Mouse (Mus musculus) lung, postnatal 0 days (tissue): ENCODE results near the gene Fkbp14. TPM values are rescaled to one million over a fixed set of nuclear protein-coding genes. Genes with fewer than 3 reads are reported as not detected.

Experiments
- ATAC-seq: fragments of 200-750 bp; cut with Nextera tagmentation; 2 replicates; pipeline ENCODE4 v1.8.0; 2017; ENCODE audit warnings: moderate library complexity
- DNase-seq: peaks from one replicate; pipeline ENCODE4 v3.0.0-alpha.2; 2016; ENCODE audit warnings: low spot score
- H3K27ac ChIP-seq: fragments of 300-500 bp; sonication (generic); 2 replicates; pipeline ENCODE4 v1.5.1; 2014; ENCODE audit warnings: antibody characterized with exemption, mild to moderate bottlenecking, low read length, mixed read lengths
- H3K27me3 ChIP-seq: fragments of 300-500 bp; sonication (generic); replicated peaks from 2 replicates; pipeline ENCODE4 v1.6.1; 2014; ENCODE audit warnings: low read length, mixed read lengths; ENCODE audit not compliant: insufficient read depth
- H3K36me3 ChIP-seq: fragments of 300-500 bp; sonication (generic); 2 replicates; pipeline ENCODE4 v1.6.1; 2014; ENCODE audit warnings: low read length, mixed read lengths; ENCODE audit not compliant: insufficient read depth
- H3K4me1 ChIP-seq: fragments of 300-500 bp; sonication (generic); 2 replicates; pipeline ENCODE4 v1.6.1; 2014; ENCODE audit warnings: antibody characterized with exemption, low read depth, low read length, mixed read lengths; ENCODE audit not compliant: insufficient read depth
- H3K4me2 ChIP-seq: fragments of 300-500 bp; sonication (generic); replicated peaks from 2 replicates; pipeline ENCODE4 v1.6.1; 2014; ENCODE audit warnings: low read depth, mild to moderate bottlenecking, low read length, moderate library complexity, mixed read lengths
- H3K4me3 ChIP-seq: fragments of 300-500 bp; sonication (generic); 2 replicates; pipeline ENCODE4 v1.5.1; 2014; ENCODE audit warnings: low read depth, low read length
- H3K9ac ChIP-seq: fragments of 300-500 bp; sonication (generic); replicated peaks from 2 replicates; pipeline ENCODE4 v1.6.1; 2014; ENCODE audit warnings: low read depth, mild to moderate bottlenecking
- H3K9me3 ChIP-seq: fragments of 300-500 bp; sonication (generic); 2 replicates; pipeline ENCODE4 v1.6.1; 2016; ENCODE audit warnings: low read length, mixed read lengths
- CTCF ChIP-seq: IDR thresholded peaks from 2 replicates; pipeline ENCODE4 v1.5.1; 2016; ENCODE audit warnings: antibody characterized with exemption, mild to moderate bottlenecking
- EP300 ChIP-seq: IDR thresholded peaks from 2 replicates; pipeline ENCODE4 v1.6.1; 2016; ENCODE audit warnings: antibody characterized with exemption, mild to moderate bottlenecking, control low read depth
- WGBS: fragments of 180-500 bp; shearing (Covaris S2); extraction: QIAGEN DNeasy Blood & Tissue Kit; methylation state at CpG from one replicate; pipeline ENCODE4 v1.1.7; 2014; 5-methylcytosine and 5-hydroxymethylcytosine counted together
- polyA plus RNA-seq: library from polyadenylated mRNA; unstranded; fragments of >200 nt; fragmentation: Nextera tagmentation; extraction: Ambion mirVana; gene quantifications from 2 replicates; pipeline ENCODE4 v1.2.1, GENCODE M21; 2015

The Fkbp14 gene
- polyA plus RNA-seq, 1 experiment from 2014 or later: 16.1 TPM

GRCm38 (mm10) chr6:54564506-54564991 is 32.6 kb downstream of the Fkbp14 start:
- H3K4me3 ChIP-seq: no peak overlapping the region
- H3K9me3 ChIP-seq: no peaks in the 10 kb centered on the region
- H3K4me2 ChIP-seq: no peak overlapping the region
- 57% methylated on average over 9 of the region's 9 CpGs for WGBS
- no peak overlapping the region for H3K9ac ChIP-seq
- no peaks in the 10 kb centered on the region for H3K4me1 ChIP-seq
- DNase-seq: no peak
- no peak for TF ChIP-seq CTCF
- no peak for TF ChIP-seq EP300
- H3K36me3 ChIP-seq: no peaks in the 10 kb centered on the region
- no peaks in the 10 kb centered on the region for H3K27me3 ChIP-seq
- H3K27ac ChIP-seq: no peak overlapping the region
- no peak for ATAC-seq

- ATAC-seq (no peak), DNase-seq (no peak)
- Histone ChIP-seq H3K4me2 (no peak overlapping the region), H3K9ac (no peak overlapping the region), H3K27ac (no peak overlapping the region), H3K27me3 (no peaks in the 10 kb centered on the region), H3K9me3 (no peaks in the 10 kb centered on the region), H3K4me3 (no peak overlapping the region), H3K4me1 (no peaks in the 10 kb centered on the region), H3K36me3 (no peaks in the 10 kb centered on the region)
- no peak for TF ChIP-seq EP300
- no peak for TF ChIP-seq CTCF
- WGBS: 90% methylated on average over 4 of the region's 4 CpGs
These were observed 33.5 kb downstream of the Fkbp14 start for GRCm38 (mm10) chr6:54563561-54563960.

GRCm38 (mm10) chr6:54562018-54562809 is 34.9 kb downstream of the Fkbp14 start:
- Histone ChIP-seq H3K9ac (no peak overlapping the region), H3K27me3 (no peaks in the 10 kb centered on the region), H3K4me3 (no peak overlapping the region), H3K9me3 (no peaks in the 10 kb centered on the region), H3K27ac (no peak overlapping the region), H3K36me3 (no peaks in the 10 kb centered on the region), H3K4me2 (no peak overlapping the region), H3K4me1 (no peaks in the 10 kb centered on the region)
- no peak for ATAC-seq
- WGBS: 56% methylated on average over 16 of the region's 17 CpGs
- no peak for DNase-seq
- TF ChIP-seq CTCF (no peak), EP300 (no peak)

GRCm38 (mm10) chr6:54558466-54558865 is 38.6 kb downstream of the Fkbp14 start:
- Histone ChIP-seq H3K36me3 (no peaks in the 10 kb centered on the region), H3K4me3 (no peak overlapping the region), H3K4me1 (no peaks in the 10 kb centered on the region), H3K9me3 (no peaks in the 10 kb centered on the region), H3K27me3 (no peaks in the 10 kb centered on the region), H3K4me2 (no peak overlapping the region), H3K9ac (no peak overlapping the region), H3K27ac (no peak overlapping the region)
- 59% methylated on average over 7 of the region's 7 CpGs for WGBS
- no peak for ATAC-seq
- DNase-seq: no peak
- no peak for TF ChIP-seq CTCF
- TF ChIP-seq EP300: no peak

- no peak overlapping the region for H3K4me2 ChIP-seq
- no peak for TF ChIP-seq EP300
- no peak for TF ChIP-seq CTCF
- DNase-seq (no peak), ATAC-seq (no peak)
- 89% methylated on average over 7 of the region's 7 CpGs for WGBS
- H3K9ac ChIP-seq: no peak overlapping the region
- H3K9me3 ChIP-seq: no peaks in the 10 kb centered on the region
- no peaks in the 10 kb centered on the region for H3K27me3 ChIP-seq
- no peaks in the 10 kb centered on the region for H3K4me1 ChIP-seq
- no peaks in the 10 kb centered on the region for H3K36me3 ChIP-seq
- no peak overlapping the region for H3K27ac ChIP-seq
- no peak overlapping the region for H3K4me3 ChIP-seq
These were observed 39.4 kb downstream of the Fkbp14 start for GRCm38 (mm10) chr6:54557671-54558070.

GRCm38 (mm10) chr6:54555816-54556215 is 41.3 kb downstream of the Fkbp14 start:
- H3K9me3 ChIP-seq: no peaks in the 10 kb centered on the region
- H3K36me3 ChIP-seq: no peaks in the 10 kb centered on the region
- no peak overlapping the region for H3K9ac ChIP-seq
- no peak overlapping the region for H3K4me3 ChIP-seq
- ATAC-seq: peak; percentile 71
- peak; percentile 76 for DNase-seq
- no peak overlapping the region for H3K4me2 ChIP-seq
- no peaks in the 10 kb centered on the region for H3K4me1 ChIP-seq
- WGBS: 43% methylated on average over 1 of the region's 1 CpGs
- no peaks in the 10 kb centered on the region for H3K27me3 ChIP-seq
- no peak for TF ChIP-seq EP300
- no peak for TF ChIP-seq CTCF
- H3K27ac ChIP-seq: no peak overlapping the region
